Mouse (Mus musculus) heart, embryonic 13.5 days (tissue): Measurements from ENCODE around the gene Kifc1. TPM values are rescaled to one million over a fixed set of nuclear protein-coding genes. Genes with fewer than 3 reads are reported as not detected.

Source experiments
- microRNA-seq: library from miRNA; unstranded; fragments of <30 nt; microRNA quantifications from one replicate; pipeline ENCODE4, GENCODE M21; 2016
- polyA plus RNA-seq: library from polyadenylated mRNA; unstranded; fragments of >200 nt; fragmentation: Nextera tagmentation; extraction: Ambion mirVana; gene quantifications from 2 replicates; pipeline ENCODE4 v1.2.1, GENCODE M21; 2015

Kifc1 gene
- polyA plus RNA-seq, 1 experiment from 2014 or later, result 5.4 TPM

Small RNAs within 50 kb of the gene (microRNA-seq; reads per million reads assigned to microRNA genes)
- gene Gm27740, result not detected

Other genes with a start within 250 kb of the Kifc1 start
- gene Hnrnpm, start 203.8 kb downstream of the Kifc1 start, polyA plus RNA-seq, result 190 and 194 TPM in 2 replicates
- 77.3 and 83.7 TPM in 2 replicates for gene March2, start 172.0 kb downstream of the Kifc1 start, polyA plus RNA-seq
- gene Rab11b, start 130.1 kb downstream of the Kifc1 start, polyA plus RNA-seq, result 318 and 325 TPM in 2 replicates
- 17.0 and 17.8 TPM in 2 replicates for gene Angptl4, start 108.8 kb downstream of the Kifc1 start, polyA plus RNA-seq
- gene Kank3, start 80.1 kb downstream of the Kifc1 start, polyA plus RNA-seq, result 40.0 and 47.0 TPM in 2 replicates
- 570 and 648 TPM in 2 replicates for gene Rps28, start 66.1 kb downstream of the Kifc1 start, polyA plus RNA-seq
- 527 and 576 TPM in 2 replicates for gene Ndufa7, start 66.1 kb downstream of the Kifc1 start, polyA plus RNA-seq
- 48.1 and 50.0 TPM in 2 replicates for gene Cd320, start 47.6 kb downstream of the Kifc1 start, polyA plus RNA-seq
- not detected in 2 replicates for gene Gm7029, start 16.8 kb downstream of the Kifc1 start, polyA plus RNA-seq
- gene Platr17, start 14.5 kb upstream of the Kifc1 start, polyA plus RNA-seq, result 0.19 TPM in 1 of 2 replicates, not detected in the other
- gene Daxx, start 18.8 kb upstream of the Kifc1 start, polyA plus RNA-seq, result 31.7 and 35.3 TPM in 2 replicates
- 34.2 and 36.8 TPM in 2 replicates for gene Tapbp, start 25.2 kb upstream of the Kifc1 start, polyA plus RNA-seq
- 12.8 and 12.9 TPM in 2 replicates for gene Zbtb22, start 25.2 kb upstream of the Kifc1 start, polyA plus RNA-seq
- 32.6 and 37.6 TPM in 2 replicates for gene Rgl2, start 38.9 kb upstream of the Kifc1 start, polyA plus RNA-seq
- 113 and 125 TPM in 2 replicates for gene Pfdn6, start 49.7 kb upstream of the Kifc1 start, polyA plus RNA-seq
- gene Wdr46, start 50.0 kb upstream of the Kifc1 start, polyA plus RNA-seq, result 20.5 and 20.6 TPM in 2 replicates
- 4.5 and 7.0 TPM in 2 replicates for gene B3galt4, start 60.8 kb upstream of the Kifc1 start, polyA plus RNA-seq
- gene Vps52, start 65.2 kb upstream of the Kifc1 start, polyA plus RNA-seq, result 36.0 and 39.6 TPM in 2 replicates
- gene Rps18, start 65.3 kb upstream of the Kifc1 start, polyA plus RNA-seq, result 923 and 1,093 TPM in 2 replicates
- gene H2-K1, start 109.7 kb upstream of the Kifc1 start, polyA plus RNA-seq, result 23.4 and 32.0 TPM in 2 replicates
- gene Ring1, start 134.0 kb upstream of the Kifc1 start, polyA plus RNA-seq, result 10.4 and 14.9 TPM in 2 replicates
- gene H2-Ke6, start 137.4 kb upstream of the Kifc1 start, polyA plus RNA-seq, result 37.7 and 45.6 TPM in 2 replicates
- 128 and 130 TPM in 2 replicates for gene Slc39a7, start 141.0 kb upstream of the Kifc1 start, polyA plus RNA-seq
- 28.5 and 32.4 TPM in 2 replicates for gene Rxrb, start 141.2 kb upstream of the Kifc1 start, polyA plus RNA-seq
- 0.34 and 0.64 TPM in 2 replicates for gene Col11a2, start 148.8 kb upstream of the Kifc1 start, polyA plus RNA-seq
- gene H2-Oa, start 201.7 kb upstream of the Kifc1 start, polyA plus RNA-seq, result 0.23 TPM in 2 replicates
- gene H2-DMa, start 228.9 kb upstream of the Kifc1 start, polyA plus RNA-seq, result 6.0 TPM in 2 replicates
- gene Brd2, start 232.0 kb upstream of the Kifc1 start, polyA plus RNA-seq, result 69.0 and 70.0 TPM in 2 replicates